In genomic region chr17:25272951-25273705, GRCm38 (mm10) we compare ENCODE assay signal across 1 mouse cellular context.
TF ChIP-seq lines count a peak whose summit lies in the region.

No protein-coding gene starts in this region.

TF ChIP-seq in CH12.LX, 34 proteins besides CTCF, POLR2A, EP300 and RAD21:
- TF ChIP-seq TBP (conservative IDR thresholded peaks at IDR 0.05; ENCODE audit: low read depth, low read length), result 0 out of 2 replicates have a peak, but pooled peaks have one; percentile 35
- no peak for TF ChIP-seq CHD2 (IDR thresholded peaks at IDR 0.05; ENCODE audit: low read length)
- peak; percentile 35; the same call in 1 of the 2 replicates for TF ChIP-seq IRF4 (IDR thresholded peaks at IDR 0.05; ENCODE audit: low read depth, low read length)
- peak; percentile 99 for TF ChIP-seq MAX (IDR thresholded peaks at IDR 0.05; ENCODE audit: low read length)
- TF ChIP-seq CHD1 (IDR thresholded peaks at IDR 0.05; ENCODE audit: low read depth, low read length), result peak; percentile 87; the same call in 1 of the 2 replicates
- TF ChIP-seq GABPA (IDR thresholded peaks at IDR 0.05; ENCODE audit: insufficient replicate concordance, low read depth, low read length), result no peak
- TF ChIP-seq USF1 (IDR thresholded peaks at IDR 0.05; ENCODE audit: low read depth, low read length), result no peak
- peak; percentile 81; the same call in 1 of the 2 replicates for TF ChIP-seq SIN3A (IDR thresholded peaks at IDR 0.05; ENCODE audit: low read length)
- no peak for TF ChIP-seq MAFK (IDR thresholded peaks at IDR 0.05; ENCODE audit: insufficient replicate concordance, low read length)
- no peak for TF ChIP-seq ZNF384 (IDR thresholded peaks at IDR 0.05; ENCODE audit: low read depth, low read length)
- TF ChIP-seq SMC3 (IDR thresholded peaks at IDR 0.05; ENCODE audit: low read depth, low read length), result no peak
- peak; percentile 80 for TF ChIP-seq NELFE (IDR thresholded peaks at IDR 0.05; ENCODE audit: low read depth, low read length)
- no peak for TF ChIP-seq KAT2A (IDR thresholded peaks at IDR 0.05; ENCODE audit: insufficient replicate concordance, low read length)
- no peak for TF ChIP-seq JUN (IDR thresholded peaks at IDR 0.05; ENCODE audit: insufficient read depth, low read depth, low read length)
- TF ChIP-seq MEF2A (IDR thresholded peaks at IDR 0.05; ENCODE audit: borderline replicate concordance, low read depth, low read length), result 0 out of 2 replicates have a peak, but pooled peaks have one; percentile 22
- no peak for TF ChIP-seq ETS1 (conservative IDR thresholded peaks at IDR 0.05; ENCODE audit: low read depth, low read length)
- TF ChIP-seq E2F4 (IDR thresholded peaks at IDR 0.05; ENCODE audit: insufficient replicate concordance, low read depth, low read length), result no peak
- TF ChIP-seq ELF1 (IDR thresholded peaks at IDR 0.05; ENCODE audit: low read depth, low read length), result no peak
- no peak for TF ChIP-seq USF2 (conservative IDR thresholded peaks at IDR 0.05; ENCODE audit: low read depth, low read length)
- no peak for TF ChIP-seq ZC3H11A (IDR thresholded peaks at IDR 0.05; ENCODE audit: low read depth, low read length)
- no peak for TF ChIP-seq MYC (IDR thresholded peaks at IDR 0.05; ENCODE audit: low read depth, low read length)
- peak; percentile 76 for TF ChIP-seq HCFC1 (IDR thresholded peaks at IDR 0.05; ENCODE audit: low read depth, low read length)
- TF ChIP-seq ZKSCAN1 (IDR thresholded peaks at IDR 0.05; ENCODE audit: borderline replicate concordance, low read depth, low read length), result no peak
- TF ChIP-seq PAX5 (IDR thresholded peaks at IDR 0.05; ENCODE audit: low read length), result no peak
- TF ChIP-seq TCF12 (IDR thresholded peaks at IDR 0.05; ENCODE audit: low read depth, low read length), result peak; percentile 73
- TF ChIP-seq POLR2AphosphoS2 (IDR thresholded peaks at IDR 0.05; ENCODE audit: low read depth, low read length), result no peak; the same call in 1 of the 2 replicates
- no peak for TF ChIP-seq MAZ (IDR thresholded peaks at IDR 0.05; ENCODE audit: low read depth, low read length)
- no peak; the same call in 1 of the 2 replicates for TF ChIP-seq UBTF (IDR thresholded peaks at IDR 0.05; ENCODE audit: low read depth, low read length)
- no peak for TF ChIP-seq JUND (conservative IDR thresholded peaks at IDR 0.05; ENCODE audit: low read depth, low read length)
- TF ChIP-seq RCOR1 (conservative IDR thresholded peaks at IDR 0.05; ENCODE audit: low read depth, low read length), result no peak
- peak; percentile 66; the same call in 1 of the 2 replicates for TF ChIP-seq MXI1 (IDR thresholded peaks at IDR 0.05; ENCODE audit: low read depth, low read length)
- peak; percentile 92 for TF ChIP-seq ZMIZ1 (IDR thresholded peaks at IDR 0.05; ENCODE audit: low read depth, low read length)
- peak; percentile 20; the same call in 1 of the 2 replicates for TF ChIP-seq BHLHE40 (IDR thresholded peaks at IDR 0.05; ENCODE audit: low read depth, low read length)
- TF ChIP-seq NRF1 (IDR thresholded peaks at IDR 0.05; ENCODE audit: low read depth, low read length), result peak; percentile 81
